Mouse (Mus musculus) CH12.LX (cell line): ENCODE results near the gene 1810049J17Rik. TPM values are rescaled to one million over a fixed set of nuclear protein-coding genes. Genes with fewer than 3 reads are reported as not detected.

Experiments used
- DNase-seq: peaks from one replicate; pipeline ENCODE4 v3.0.0-alpha.2; 2013; ENCODE audit errors: extremely low read depth
- H3K27ac ChIP-seq: 2 replicates; pipeline ENCODE4 v1.5.1; 2012; ENCODE audit warnings: low read depth, mild to moderate bottlenecking, control low read depth, moderate library complexity; ENCODE audit not compliant: insufficient read depth
- H3K27me3 ChIP-seq: replicated peaks from 2 replicates; pipeline ENCODE3; 2012; ENCODE audit warnings: inconsistent platforms
- H3K36me3 ChIP-seq, 2 experiments: replicated peaks in 1 of 2; 2 replicates each; pipeline versions ENCODE3 to v1.6.1; 2012; ENCODE audit warnings: inconsistent platforms in 1 of 2, low read length in 1 of 2, mild to moderate bottlenecking in 1 of 2, mixed read lengths in 1 of 2, moderate library complexity in 1 of 2; ENCODE audit not compliant: control insufficient read depth in 1 of 2, insufficient read depth in 1 of 2
- H3K4me1 ChIP-seq, 2 experiments: 2 replicates each; pipeline ENCODE4 v1.6.1; 2012; ENCODE audit warnings: inconsistent platforms in 1 of 2, moderate library complexity in 1 of 2; ENCODE audit not compliant: insufficient read depth in 2 of 2, control insufficient read depth in 1 of 2
- H3K4me2 ChIP-seq: 2 replicates; pipeline ENCODE4 v1.6.1; 2012; ENCODE audit warnings: low read depth, mild to moderate bottlenecking, control low read depth; ENCODE audit not compliant: poor library complexity, insufficient read depth, severe bottlenecking
- H3K4me3 ChIP-seq, 3 experiments: fragments of 150-350 bp in 1 of 3; sonication (generic) in 1 of 3; replicated peaks in 1 of 3; 2 replicates each; pipeline versions ENCODE3 to v1.5.1; 2011 to 2012; ENCODE audit warnings: low read depth in 2 of 3, low read length in 2 of 3, mild to moderate bottlenecking in 2 of 3, moderate library complexity in 2 of 3, control low read depth in 1 of 3, improper control_type of control experiment in 1 of 3, inconsistent platforms in 1 of 3, mixed read lengths in 1 of 3; ENCODE audit not compliant: poor library complexity in 1 of 3
- H3K79me2 ChIP-seq: replicated peaks from 2 replicates; pipeline ENCODE4 v1.6.1; 2012; ENCODE audit warnings: mild to moderate bottlenecking, moderate library complexity; ENCODE audit not compliant: control insufficient read depth, poor library complexity, insufficient read depth, severe bottlenecking; ENCODE audit errors: extremely low read depth
- H3K9ac ChIP-seq: 2 replicates; pipeline ENCODE4 v1.6.1; 2012; ENCODE audit warnings: low read depth, mild to moderate bottlenecking, control low read depth, moderate library complexity; ENCODE audit not compliant: insufficient read depth
- H3K9me3 ChIP-seq: replicated peaks from 2 replicates; pipeline ENCODE3; 2012; ENCODE audit warnings: low read length, inconsistent platforms, mixed read lengths
- BHLHE40 ChIP-seq: IDR thresholded peaks from 2 replicates; pipeline ENCODE4 v1.6.1; 2011; ENCODE audit warnings: mild to moderate bottlenecking, low read depth, low read length, improper control_type of control experiment
- IRF4 ChIP-seq: IDR thresholded peaks from 2 replicates; pipeline ENCODE4 v1.6.1; 2014; ENCODE audit warnings: low read depth, mild to moderate bottlenecking, inconsistent platforms, low read length, improper control_type of control experiment
- JUN ChIP-seq: IDR thresholded peaks from 2 replicates; pipeline ENCODE4 v1.6.1; 2011; ENCODE audit warnings: low read depth, mild to moderate bottlenecking, low read length, improper control_type of control experiment, moderate library complexity; ENCODE audit not compliant: insufficient read depth
- NELFE ChIP-seq: IDR thresholded peaks from 2 replicates; pipeline ENCODE4 v1.6.1; 2011; ENCODE audit warnings: low read depth, low read length, improper control_type of control experiment
- PAX5 ChIP-seq: IDR thresholded peaks from 2 replicates; pipeline ENCODE4 v1.6.1; 2012; ENCODE audit warnings: low read length, inconsistent platforms, mixed read lengths
- POLR2AphosphoS2 ChIP-seq: IDR thresholded peaks from 2 replicates; pipeline ENCODE4 v1.6.1; 2011; ENCODE audit warnings: low read depth, low read length, improper control_type of control experiment
- RCOR1 ChIP-seq: conservative IDR thresholded peaks from 2 replicates; pipeline ENCODE4 v1.6.1; 2012; ENCODE audit warnings: low read depth, mild to moderate bottlenecking, inconsistent platforms, low read length, improper control_type of control experiment
- SIN3A ChIP-seq: IDR thresholded peaks from 2 replicates; pipeline ENCODE4 v1.6.1; 2012; ENCODE audit warnings: low read length, improper control_type of control experiment, inconsistent platforms
- SMC3 ChIP-seq: IDR thresholded peaks from 2 replicates; pipeline ENCODE4 v1.6.1; 2011; ENCODE audit warnings: low read depth, low read length, improper control_type of control experiment
- TBP ChIP-seq: conservative IDR thresholded peaks from 2 replicates; pipeline ENCODE4 v1.6.1; 2011; ENCODE audit warnings: low read depth, low read length, improper control_type of control experiment
- TCF12 ChIP-seq: IDR thresholded peaks from 2 replicates; pipeline ENCODE4 v1.6.1; 2014; ENCODE audit warnings: low read depth, mild to moderate bottlenecking, inconsistent platforms, low read length, improper control_type of control experiment
- UBTF ChIP-seq: IDR thresholded peaks from 2 replicates; pipeline ENCODE4 v1.6.1; 2012; ENCODE audit warnings: low read depth, mild to moderate bottlenecking, inconsistent platforms, low read length, improper control_type of control experiment, moderate library complexity
- USF2 ChIP-seq: conservative IDR thresholded peaks from 2 replicates; pipeline ENCODE4 v1.6.1; 2011; ENCODE audit warnings: low read depth, low read length, improper control_type of control experiment
- ZKSCAN1 ChIP-seq: IDR thresholded peaks from 2 replicates; pipeline ENCODE4 v1.6.1; 2012; ENCODE audit warnings: low read depth, inconsistent platforms, low read length, improper control_type of control experiment, borderline replicate concordance
- ZMIZ1 ChIP-seq: IDR thresholded peaks from 2 replicates; pipeline ENCODE4 v1.6.1; 2012; ENCODE audit warnings: low read depth, mild to moderate bottlenecking, inconsistent platforms, low read length, improper control_type of control experiment
- dilution Hi-C: fragments of 300-500 bp; cut with MboI; formaldehyde crosslinking; loops from 2 replicates; pipeline ENCODE4 v1.14.3; 2020; ENCODE audit warnings: low sequenced_read_pairs; ENCODE audit not compliant: extremely low pct_unique_long_range_greater_than_20kb, extremely low pct_ligation_motif_present
- in situ Hi-C: fragments of 300-500 bp; cut with MboI; formaldehyde crosslinking; loops from 3 replicates; pipeline ENCODE4 v1.14.3; 2019; ENCODE audit warnings: low sequenced_read_pairs, low pct_ligation_motif_present, low pct_unique_long_range_greater_than_20kb, mixed read lengths
- polyA plus RNA-seq: library from polyadenylated mRNA; unstranded; fragments of >175 nt; gene quantifications from 2 replicates; pipeline ENCODE4 v1.2.1, GENCODE M21; 2012; ENCODE audit warnings: low read depth; ENCODE audit not compliant: insufficient read length
- total RNA-seq, 2 experiments: library from RNA; depleted of rRNA; stranded (reverse); fragments of 300-350 nt in 1 of 2; fragments of >200 nt in 1 of 2; gene quantifications; 2 replicates each; pipeline ENCODE4 v1.2.3; 2012 to 2014

1810049J17Rik gene
- total and polyA plus RNA-seq, 3 experiments: 17.6 TPM; not detected in 2

DNA sequence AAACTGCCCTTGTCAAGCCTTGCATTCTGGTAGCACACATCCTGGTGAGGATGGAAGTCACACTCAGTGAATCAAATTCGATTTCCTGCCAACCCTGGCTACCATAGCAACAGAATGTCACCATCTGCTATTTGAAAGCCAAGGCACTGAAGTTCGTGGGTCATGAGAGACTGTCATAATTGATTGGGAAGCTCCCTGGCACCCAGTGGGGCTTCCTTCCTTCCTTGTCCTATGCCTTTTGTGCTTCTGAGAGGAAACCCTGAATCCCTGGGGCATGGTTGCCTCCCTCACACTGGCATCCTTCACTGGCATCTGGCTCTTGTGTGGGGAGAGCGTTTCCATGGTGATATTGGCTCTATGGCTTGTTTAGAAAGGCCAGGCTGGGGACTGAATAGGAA, 44.4 kb upstream of the 1810049J17Rik start:
- TF ChIP-seq IRF4: no peak
- TF ChIP-seq TBP: no peak
- TF ChIP-seq JUN: no peak
- TF ChIP-seq SMC3: no peak
- TF ChIP-seq ZMIZ1: no peak
- TF ChIP-seq ZKSCAN1: no peak
- no peak for TF ChIP-seq SIN3A
- TF ChIP-seq NELFE: no peak
- TF ChIP-seq TCF12: no peak
- TF ChIP-seq PAX5: no peak
- no peak for TF ChIP-seq RCOR1
- no peak for TF ChIP-seq USF2
- no peak for TF ChIP-seq POLR2AphosphoS2
- TF ChIP-seq UBTF: no peak
- TF ChIP-seq, all 38 proteins: peak for 0
- H3K36me3 ChIP-seq: peaks cover 0 to 5% of the 10 kb centered on the region in 2 experiments
- no peaks in the 10 kb centered on the region for H3K79me2 ChIP-seq
- 0 out of 4 replicates have a peak, but pooled peaks cover 0 to 5% of the 10 kb centered on the region in 2 experiments for H3K4me1 ChIP-seq
- no peaks in the 10 kb centered on the region for H3K9me3 ChIP-seq
- no peak for DNase-seq
- dilution Hi-C loops: no loop called here
- H3K9ac ChIP-seq: no peak overlapping the region
- no peak overlapping the region for H3K27ac ChIP-seq
- in situ Hi-C loops: loop anchor here (10.0 kb wide), 1 partner anchor 171 kb away; no protein-coding TSS in a partner anchor
- no peaks in the 10 kb centered on the region for H3K27me3 ChIP-seq
- no peak overlapping the region for H3K4me2 ChIP-seq
- no peak overlapping the region for H3K4me3 ChIP-seq

DNA sequence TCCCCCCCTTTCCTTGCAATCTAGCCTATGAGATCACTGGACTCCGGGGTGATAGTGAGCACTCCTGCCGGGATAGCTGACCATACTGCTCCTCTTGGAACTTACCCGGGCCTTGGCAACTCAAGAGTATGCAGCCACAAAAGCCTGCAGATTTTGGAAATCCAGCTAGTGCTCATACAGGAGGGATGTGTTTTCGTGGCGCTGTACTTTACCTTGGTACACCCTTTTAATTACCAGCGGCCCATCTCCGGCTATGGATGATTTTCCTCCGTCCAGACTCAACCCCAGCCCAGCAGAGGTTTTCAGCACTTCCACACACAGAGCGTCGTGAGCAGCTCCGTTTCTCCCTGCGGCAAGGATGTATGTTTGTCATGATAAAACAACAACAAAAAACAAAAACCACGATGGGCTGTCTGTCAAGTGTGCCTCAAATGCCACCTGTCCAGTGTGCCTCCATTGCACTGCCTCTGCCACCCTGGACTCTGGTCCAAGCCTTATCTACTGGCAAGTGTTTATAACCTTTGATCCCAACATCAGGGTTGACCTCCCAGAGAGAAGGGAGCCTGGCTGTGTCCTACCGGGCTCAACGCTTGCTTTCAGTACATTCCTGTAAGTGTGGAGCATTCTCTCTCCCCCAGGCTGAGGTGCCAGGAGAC, 43.8 kb upstream of the 1810049J17Rik start:
- H3K4me3 ChIP-seq: no peak overlapping the region
- no peak overlapping the region for H3K27ac ChIP-seq
- H3K79me2 ChIP-seq: no peaks in the 10 kb centered on the region
- DNase-seq: no peak
- TF ChIP-seq BHLHE40: no peak
- no peaks in the 10 kb centered on the region for H3K27me3 ChIP-seq
- H3K4me2 ChIP-seq: no peak overlapping the region
- in situ Hi-C loops: loop anchor here (10.0 kb wide), 1 partner anchor 171 kb away; no protein-coding TSS in a partner anchor
- H3K9me3 ChIP-seq: no peaks in the 10 kb centered on the region
- H3K36me3 ChIP-seq: peaks cover 0 to 10% of the 10 kb centered on the region in 2 experiments
- H3K4me1 ChIP-seq: no peaks in the 10 kb centered on the region
- H3K9ac ChIP-seq: no peak overlapping the region
- dilution Hi-C loops: no loop called here
